Mouse (Mus musculus) intestine, postnatal 0 days (tissue): ENCODE results near the gene Mthfsd. TPM values are rescaled to one million over a fixed set of nuclear protein-coding genes. Genes with fewer than 3 reads are reported as not detected.

Experiments
- ATAC-seq: fragments of 200-750 bp; cut with Nextera tagmentation; 2 replicates; pipeline ENCODE4 v1.8.0; 2017; ENCODE audit warnings: mild to moderate bottlenecking, moderate TSS enrichment, moderate library complexity
- H3K27ac ChIP-seq: fragments of 300-500 bp; sonication (generic); 2 replicates; pipeline ENCODE4 v1.5.1; 2014; ENCODE audit warnings: mild to moderate bottlenecking, low read depth, low read length, moderate library complexity
- H3K27me3 ChIP-seq: fragments of 300-500 bp; sonication (generic); replicated peaks from 2 replicates; pipeline ENCODE4 v1.6.1; 2014; ENCODE audit warnings: low read length, mixed read lengths; ENCODE audit not compliant: control insufficient read depth, insufficient read depth
- H3K36me3 ChIP-seq: fragments of 300-500 bp; sonication (generic); 2 replicates; pipeline ENCODE4 v1.6.1; 2014; ENCODE audit warnings: mild to moderate bottlenecking, moderate library complexity; ENCODE audit not compliant: control insufficient read depth, insufficient read depth
- H3K4me1 ChIP-seq: fragments of 300-500 bp; sonication (generic); replicated peaks from 2 replicates; pipeline ENCODE4 v1.6.1; 2014; ENCODE audit warnings: antibody characterized with exemption, low read length, mixed read lengths; ENCODE audit not compliant: control insufficient read depth, insufficient read depth
- H3K4me2 ChIP-seq: fragments of 300-500 bp; sonication (generic); replicated peaks from 2 replicates; pipeline ENCODE4 v1.6.1; 2014; ENCODE audit warnings: low read depth, mild to moderate bottlenecking, moderate library complexity
- H3K4me3 ChIP-seq: fragments of 300-500 bp; sonication (generic); 2 replicates; pipeline ENCODE4 v1.5.1; 2014; ENCODE audit warnings: low read depth, low read length
- H3K9ac ChIP-seq: fragments of 300-500 bp; sonication (generic); 2 replicates; pipeline ENCODE4 v1.6.1; 2014; ENCODE audit warnings: mild to moderate bottlenecking, low read depth, low read length
- H3K9me3 ChIP-seq: fragments of 300-500 bp; sonication (generic); 2 replicates; pipeline ENCODE4 v1.6.1; 2016; ENCODE audit warnings: mixed run types; ENCODE audit not compliant: control insufficient read depth
- CTCF ChIP-seq: sonication (generic); IDR thresholded peaks from 2 replicates; pipeline ENCODE4 v1.5.1; 2016; ENCODE audit warnings: low read depth, mild to moderate bottlenecking, control low read depth, antibody characterized with exemption, moderate library complexity
- WGBS: fragments of 180-500 bp; shearing (Covaris S2); extraction: QIAGEN DNeasy Blood & Tissue Kit; methylation state at CpG from one replicate; pipeline ENCODE4 v1.1.7; 2014; 5-methylcytosine and 5-hydroxymethylcytosine counted together
- microRNA-seq: library from miRNA; unstranded; fragments of <30 nt; microRNA quantifications from one replicate; pipeline ENCODE4, GENCODE M21; 2016
- polyA plus RNA-seq: library from polyadenylated mRNA; unstranded; fragments of >200 nt; fragmentation: Nextera tagmentation; extraction: Ambion mirVana; gene quantifications from 2 replicates; pipeline ENCODE4 v1.2.1, GENCODE M21; 2015

Gene Mthfsd
- polyA plus RNA-seq, 1 experiment from 2014 or later, result 24.9 TPM

DNA sequence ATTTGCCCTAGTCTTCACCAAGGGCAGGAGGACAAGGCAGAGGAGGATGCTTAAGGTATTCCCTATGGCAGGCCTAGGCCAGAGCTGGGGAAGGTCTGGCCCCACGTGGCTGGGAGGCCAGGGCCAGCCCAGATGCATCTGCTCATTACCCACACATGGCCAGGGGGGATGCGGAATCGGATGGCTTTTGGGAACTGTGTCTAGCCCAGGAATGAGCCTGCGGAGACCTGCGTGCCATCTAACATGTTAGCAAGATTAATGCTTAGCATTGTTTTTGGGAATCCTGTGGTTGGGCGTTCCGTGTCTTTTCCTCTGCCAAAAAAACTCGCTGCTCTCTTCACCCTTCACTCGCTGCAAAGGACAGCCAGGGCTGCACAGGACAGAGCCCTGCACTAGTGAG is 50.1 kb downstream of the Mthfsd start:
- 78% methylated on average over 9 of the region's 9 CpGs for WGBS

GRCm38 (mm10) chr8:121047441-121047840 is 60.8 kb downstream of the Mthfsd start:
- Histone ChIP-seq H3K36me3 (no peaks in the 10 kb centered on the region), H3K4me1 (no peaks in the 10 kb centered on the region), H3K9me3 (no peaks in the 10 kb centered on the region), H3K4me3 (no peak overlapping the region), H3K27ac (no peak overlapping the region), H3K9ac (no peak overlapping the region), H3K27me3 (no peaks in the 10 kb centered on the region), H3K4me2 (no peak overlapping the region)
- no peak for ATAC-seq
- 68% methylated on average over 9 of the region's 9 CpGs for WGBS
- peak; percentile 55 for TF ChIP-seq CTCF

More for the DNA sequence above, 50.1 kb downstream of the Mthfsd start:
- ATAC-seq, result no peak
- H3K4me3 ChIP-seq, result no peak overlapping the region
- H3K36me3 ChIP-seq, result peaks cover 10% of the 10 kb centered on the region
- H3K9me3 ChIP-seq, result no peaks in the 10 kb centered on the region
- no peak overlapping the region for H3K9ac ChIP-seq
- no peaks in the 10 kb centered on the region for H3K27me3 ChIP-seq
- no peak for TF ChIP-seq CTCF
- H3K27ac ChIP-seq, result no peak overlapping the region
- H3K4me1 ChIP-seq, result no peaks in the 10 kb centered on the region
- H3K4me2 ChIP-seq, result no peak overlapping the region

DNA sequence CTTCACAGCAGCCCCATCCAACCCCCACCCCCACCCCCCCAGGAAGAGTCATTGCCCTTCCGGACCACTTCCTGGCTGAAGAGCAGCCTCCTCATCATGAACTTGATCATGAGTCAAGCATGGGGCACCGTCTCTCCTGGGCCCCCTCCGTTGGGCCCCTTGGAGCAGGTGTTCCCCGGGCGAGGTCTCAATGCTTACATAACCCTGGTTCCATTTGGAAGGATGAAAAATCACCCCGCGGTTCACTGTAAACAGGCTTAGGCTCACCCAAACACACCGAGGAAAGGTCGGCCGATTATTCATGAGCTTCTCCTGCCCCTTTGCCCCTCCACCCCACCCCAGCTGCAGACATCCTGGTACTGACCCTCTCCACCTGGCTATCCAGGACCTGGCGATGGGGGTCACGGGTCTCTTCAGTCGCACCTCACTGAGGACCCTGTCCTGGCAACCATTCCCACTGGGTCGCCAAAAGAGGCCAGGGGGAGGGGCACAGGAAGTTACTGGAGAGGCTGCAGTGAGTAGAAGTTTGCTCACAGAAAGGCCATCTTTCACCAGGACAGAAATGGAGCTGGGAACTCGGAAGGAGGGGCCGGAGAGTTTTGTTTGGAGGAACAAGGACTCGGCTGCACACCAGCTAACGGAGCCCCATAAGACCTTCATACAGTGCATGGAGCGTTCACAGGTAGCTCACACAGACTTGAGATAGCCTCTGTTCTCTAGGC is 64.3 kb downstream of the Mthfsd start:
- H3K27ac ChIP-seq, result no peak overlapping the region
- no peak overlapping the region for H3K4me3 ChIP-seq
- no peaks in the 10 kb centered on the region for H3K36me3 ChIP-seq
- no peak for ATAC-seq
- no peaks in the 10 kb centered on the region for H3K4me1 ChIP-seq
- no peak for TF ChIP-seq CTCF
- no peaks in the 10 kb centered on the region for H3K9me3 ChIP-seq
- no peaks in the 10 kb centered on the region for H3K27me3 ChIP-seq
- H3K4me2 ChIP-seq, result peak overlapping the region; percentile 35; the same call in 1 of the 2 replicates
- WGBS, result 20% methylated on average over 19 of the region's 19 CpGs
- H3K9ac ChIP-seq, result no peak overlapping the region

Small RNA genes lying within 50 kb of the gene (microRNA-seq; reads per million reads assigned to microRNA genes)
- gene Gm27530, result not detected

Other genes with a start within 250 kb of the Mthfsd start
- 49.8 and 50.1 TPM in 2 replicates for gene Foxf1, start 24.0 kb downstream of the Mthfsd start, polyA plus RNA-seq
- gene Foxc2, start 7.8 kb upstream of the Mthfsd start, polyA plus RNA-seq, result 0.48 and 0.60 TPM in 2 replicates
- gene Foxl1, start 19.5 kb upstream of the Mthfsd start, polyA plus RNA-seq, result 2.6 and 2.8 TPM in 2 replicates